Mouse (Mus musculus) MEL (cell line): Measurements from ENCODE around the gene Tas2r120. TPM values are rescaled to one million over a fixed set of nuclear protein-coding genes. Genes with fewer than 3 reads are reported as not detected.
"Not testable (repeated sequence)": the region's sequence is repeated elsewhere in the genome, so short reads cannot be mapped to it uniquely, and the experiment has no call there.

Source experiments
- DNase-seq: peaks from one replicate; pipeline ENCODE4 v3.0.0; 2011; ENCODE audit warnings: low read depth, low spot score
- H3K27ac ChIP-seq: 2 replicates; pipeline ENCODE4 v1.5.1; 2012; ENCODE audit warnings: low read depth, mild to moderate bottlenecking, control low read depth, low read length, moderate library complexity; ENCODE audit not compliant: control insufficient read depth
- H3K27me3 ChIP-seq, 2 experiments: fragments of 150-350 bp in 1 of 2; sonication (generic) in 1 of 2; 2 replicates each; pipeline ENCODE4 v1.6.1; 2012; ENCODE audit warnings: low read length in 2 of 2, mild to moderate bottlenecking in 2 of 2, improper control_type of control experiment in 1 of 2, moderate library complexity in 1 of 2; ENCODE audit not compliant: insufficient read depth in 2 of 2, control insufficient read depth in 1 of 2
- H3K36me3 ChIP-seq, 2 experiments: 2 replicates each; pipeline ENCODE4 v1.6.1; 2012 to 2014; ENCODE audit warnings: low read length in 2 of 2, improper control_type of control experiment in 1 of 2, inconsistent platforms in 1 of 2, mild to moderate bottlenecking in 1 of 2; ENCODE audit not compliant: insufficient read depth in 2 of 2, control insufficient read depth in 1 of 2
- H3K4me1 ChIP-seq, 2 experiments: fragments of 150-350 bp in 1 of 2; sonication (generic) in 1 of 2; 2 replicates each; pipeline ENCODE4 v1.6.1; 2012; ENCODE audit warnings: low read length in 2 of 2, improper control_type of control experiment in 1 of 2, mild to moderate bottlenecking in 1 of 2; ENCODE audit not compliant: insufficient read depth in 2 of 2, control insufficient read depth in 1 of 2
- H3K4me3 ChIP-seq, 2 experiments: fragments of 150-350 bp in 1 of 2; sonication (generic) in 1 of 2; 2 replicates each; pipeline ENCODE4 v1.5.1; 2012; ENCODE audit warnings: low read depth in 2 of 2, low read length in 2 of 2, mild to moderate bottlenecking in 2 of 2, moderate library complexity in 2 of 2, control low read depth in 1 of 2, improper control_type of control experiment in 1 of 2; ENCODE audit not compliant: control insufficient read depth in 1 of 2, insufficient read depth in 1 of 2
- H3K79me2 ChIP-seq: 2 replicates; pipeline ENCODE4 v1.6.1; 2012; ENCODE audit warnings: mild to moderate bottlenecking, low read length, moderate library complexity; ENCODE audit not compliant: control insufficient read depth, poor library complexity, insufficient read depth
- H3K9ac ChIP-seq: 2 replicates; pipeline ENCODE4 v1.6.1; 2012; ENCODE audit warnings: low read depth, mild to moderate bottlenecking, control low read depth, low read length, moderate library complexity; ENCODE audit not compliant: control insufficient read depth, poor library complexity, severe bottlenecking
- H3K9me3 ChIP-seq: fragments of 150-350 bp; sonication (generic); replicated peaks from 2 replicates; pipeline ENCODE4 v1.6.1; 2012; ENCODE audit warnings: mild to moderate bottlenecking, low read length, improper control_type of control experiment, moderate library complexity; ENCODE audit not compliant: insufficient read depth
- CHD1 ChIP-seq: IDR thresholded peaks from 2 replicates; pipeline ENCODE4 v1.6.1; 2012; ENCODE audit warnings: low read depth, mild to moderate bottlenecking, inconsistent platforms, low read length, improper control_type of control experiment
- CTCF ChIP-seq, 3 experiments: IDR thresholded peaks in 2 of 3; conservative IDR thresholded peaks in 1 of 3; 2 replicates each; pipeline ENCODE4 v1.5.1; 2011 to 2012; ENCODE audit warnings: low read length in 3 of 3, low read depth in 2 of 3, mild to moderate bottlenecking in 2 of 3, improper control_type of control experiment in 1 of 3, inconsistent platforms in 1 of 3, mixed read lengths in 1 of 3, moderate library complexity in 1 of 3; ENCODE audit not compliant: control insufficient read depth in 1 of 3, insufficient read depth in 1 of 3, poor library complexity in 1 of 3, severe bottlenecking in 1 of 3
- HCFC1 ChIP-seq: IDR thresholded peaks from 2 replicates; pipeline ENCODE4 v1.6.1; 2012; ENCODE audit warnings: low read depth, mild to moderate bottlenecking, inconsistent platforms, low read length, improper control_type of control experiment, moderate library complexity
- JUND ChIP-seq: IDR thresholded peaks from 2 replicates; pipeline ENCODE4 v1.6.1; 2011; ENCODE audit warnings: low read depth, mild to moderate bottlenecking, improper control_type of control experiment, low read length
- MYC ChIP-seq: IDR thresholded peaks from 2 replicates; pipeline ENCODE4 v1.6.1; 2011; ENCODE audit warnings: low read depth, mild to moderate bottlenecking, low read length, improper control_type of control experiment, moderate library complexity
- NELFE ChIP-seq: IDR thresholded peaks from 2 replicates; pipeline ENCODE4 v1.6.1; 2011; ENCODE audit warnings: low read depth, low read length, improper control_type of control experiment
- POLR2A ChIP-seq, 2 experiments: IDR thresholded peaks; 2 replicates each; pipeline ENCODE4 v1.6.1; 2011 to 2012; ENCODE audit warnings: low read length in 2 of 2, mild to moderate bottlenecking in 2 of 2, control low read depth in 1 of 2, improper control_type of control experiment in 1 of 2, low read depth in 1 of 2, moderate library complexity in 1 of 2; ENCODE audit not compliant: control insufficient read depth in 1 of 2, insufficient read depth in 1 of 2, poor library complexity in 1 of 2
- POLR2AphosphoS2 ChIP-seq: IDR thresholded peaks from 2 replicates; pipeline ENCODE4 v1.6.1; 2011; ENCODE audit warnings: low read length, improper control_type of control experiment
- RAD21 ChIP-seq: IDR thresholded peaks from 2 replicates; pipeline ENCODE4 v1.6.1; 2011; ENCODE audit warnings: mild to moderate bottlenecking, low read depth, low read length, improper control_type of control experiment
- SMC3 ChIP-seq: IDR thresholded peaks from 2 replicates; pipeline ENCODE4 v1.6.1; 2011; ENCODE audit warnings: low read depth, low read length, improper control_type of control experiment
- TAL1 ChIP-seq: IDR thresholded peaks from 2 replicates; pipeline ENCODE4 v1.6.1; 2012; ENCODE audit warnings: mild to moderate bottlenecking, inconsistent platforms, low read length, moderate library complexity, mixed read lengths
- polyA plus RNA-seq, 2 experiments: library from polyadenylated mRNA; stranded (reverse) in 1 of 2; unstranded in 1 of 2; fragments of >175 nt in 1 of 2; fragments of >200 nt in 1 of 2; gene quantifications; 2 replicates each; pipeline versions ENCODE4 v1.2.1 to v1.2.4; 2012; ENCODE audit warnings: low replicate concordance in 2 of 2, low read depth in 1 of 2; ENCODE audit not compliant: insufficient read length in 2 of 2, insufficient read depth in 1 of 2, missing spikeins in 1 of 2
- total RNA-seq: library from RNA; depleted of rRNA; stranded (reverse); fragments of 300-350 nt; gene quantifications from 2 replicates; pipeline ENCODE4 v1.2.3, GENCODE M21; 2012; rRNA removed

Gene Tas2r120
- not detected in 2 replicates for total RNA-seq
- not detected for polyA plus RNA-seq

DNA sequence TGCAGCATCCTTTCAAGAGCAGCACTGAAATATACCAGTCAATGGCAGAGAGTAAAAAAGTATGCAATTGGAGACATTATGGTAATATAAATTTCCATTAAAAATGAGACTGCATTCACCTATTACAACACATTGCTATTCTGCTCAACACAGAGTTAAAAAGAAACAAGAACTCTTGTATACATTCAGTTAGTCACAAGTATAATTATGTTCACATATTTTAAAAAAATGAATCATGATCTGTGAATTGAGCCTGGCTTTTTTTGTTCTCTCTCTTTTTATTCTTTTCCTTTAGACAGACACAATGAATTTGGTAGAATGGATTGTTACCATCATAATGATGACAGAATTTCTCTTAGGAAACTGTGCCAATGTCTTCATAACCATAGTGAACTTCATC lies at the start of gene Tas2r120:
Tas2r120 (plus strand) TSS at position 301 of the 400 bp plus-strand sequence.
- Histone ChIP-seq H3K36me3 (no peaks in the 10 kb centered on the region), H3K79me2 (no peaks in the 10 kb centered on the region), H3K9ac (no peak within 1 kb of the TSS), H3K27ac (no peak within 1 kb of the TSS), H3K4me3 (no peak within 1 kb of the TSS), H3K27me3 (no peaks in the 10 kb centered on the region), H3K4me1 (no peaks in the 10 kb centered on the region), H3K9me3 (no peaks in the 10 kb centered on the region)
- DNase-seq: no peak
- TF ChIP-seq HCFC1 (no peak), POLR2A (IDR thresholded peaks at IDR 0.05; ENCODE audit: control insufficient read depth in 1 of 2, insufficient read depth in 1 of 2, low read depth in 1 of 2, low read length in 2 of 2, poor library complexity in 1 of 2) (no peak), CHD1 (no peak)

DNA sequence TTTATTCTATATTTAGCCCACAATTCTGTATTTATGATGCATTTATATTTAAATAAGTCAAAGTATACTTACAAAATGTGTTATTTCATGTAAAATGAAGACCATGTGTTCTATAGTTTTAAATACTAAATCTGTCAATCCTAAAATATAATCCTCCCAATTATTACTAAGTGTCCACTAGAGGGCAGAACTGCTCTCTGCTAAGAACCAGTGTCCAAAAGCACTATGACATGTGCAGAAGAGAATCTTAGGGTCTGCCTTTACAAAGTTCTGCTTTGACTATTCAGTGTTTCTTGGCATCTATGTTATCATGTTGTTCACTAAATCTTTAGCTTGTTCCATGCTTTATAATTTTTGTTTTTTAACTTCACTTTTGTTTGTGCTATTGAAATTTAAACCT lies 7.4 kb upstream of the Tas2r120 start:
- no peak for DNase-seq
- no peak for TF ChIP-seq CHD1
- no peak for TF ChIP-seq POLR2AphosphoS2
- TF ChIP-seq SMC3: no peak
- TF ChIP-seq TAL1: no peak
- no peak for TF ChIP-seq NELFE
- TF ChIP-seq CTCF (IDR thresholded peaks at IDR 0.05 in 2 of 3, conservative IDR thresholded peaks at IDR 0.05 in 1 of 3; ENCODE audit: control insufficient read depth in 1 of 3, insufficient read depth in 1 of 3, low read depth in 2 of 3, low read length in 3 of 3, poor library complexity in 1 of 3, severe bottlenecking in 1 of 3): no peak
- TF ChIP-seq JUND: no peak

DNA sequence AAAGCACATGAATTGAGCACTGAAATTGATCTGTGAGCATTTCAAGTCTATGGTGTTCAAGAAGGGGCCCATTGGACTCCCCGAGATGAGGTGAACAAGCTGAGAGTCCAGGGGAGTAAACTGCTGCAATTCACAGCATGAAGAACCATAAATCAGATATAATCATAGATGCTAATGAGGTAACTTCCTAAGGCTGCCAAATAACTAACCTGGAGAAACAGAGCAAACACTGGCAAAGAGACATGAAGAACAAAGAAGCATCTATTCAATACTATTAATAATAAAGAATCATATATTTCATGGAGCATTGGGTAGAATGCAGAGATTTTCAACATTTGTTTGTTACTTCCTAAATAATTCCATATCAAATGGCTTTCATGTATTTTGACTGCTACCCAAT lies 5.3 kb upstream of the Tas2r120 start, which contains the start of gene A630073D07Rik:
A630073D07Rik (minus strand) TSS at position 101 of the 400 bp plus-strand sequence.
- Histone ChIP-seq H3K79me2 (no peaks in the 10 kb centered on the region), H3K4me3 (no peak within 1 kb of the TSS), H3K36me3 (no peaks in the 10 kb centered on the region), H3K27ac (no peak within 1 kb of the TSS), H3K9me3 (no peaks in the 10 kb centered on the region), H3K27me3 (no peaks in the 10 kb centered on the region), H3K4me1 (no peaks in the 10 kb centered on the region), H3K9ac (no peak within 1 kb of the TSS)
- TF ChIP-seq RAD21: no peak
- no peak for TF ChIP-seq MYC
- DNase-seq: no peak

More for the DNA sequence above, 7.4 kb upstream of the Tas2r120 start:
- Histone ChIP-seq H3K4me1 (no peaks in the 10 kb centered on the region), H3K27me3 (no peaks in the 10 kb centered on the region), H3K36me3 (no peaks in the 10 kb centered on the region), H3K9ac (no peak overlapping the region), H3K79me2 (no peaks in the 10 kb centered on the region), H3K9me3 (no peaks in the 10 kb centered on the region), H3K27ac (no peak overlapping the region), H3K4me3 (no peak overlapping the region)

DNA sequence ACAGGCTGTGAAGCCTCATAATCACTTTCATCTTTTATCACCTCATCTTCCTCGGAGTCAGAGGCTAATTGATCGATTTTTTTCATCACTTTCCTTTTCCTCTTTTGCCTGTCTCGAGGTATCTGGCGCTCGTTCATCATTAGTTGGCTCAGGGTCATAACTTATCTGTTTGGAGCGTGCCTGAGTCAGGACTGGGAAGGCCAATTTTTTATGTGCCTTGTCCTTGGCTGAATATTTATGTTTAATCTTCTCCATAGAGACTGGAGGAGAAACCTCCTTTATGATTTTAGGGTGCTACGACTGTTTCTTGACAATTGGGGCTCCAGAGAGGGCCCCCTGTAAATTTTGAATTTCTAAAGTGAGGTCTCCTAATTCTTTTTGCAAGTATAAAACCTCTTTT lies 34.8 kb downstream of the Tas2r120 start:
- H3K9ac ChIP-seq, H3K36me3 ChIP-seq, H3K9me3 ChIP-seq, H3K79me2 ChIP-seq, H3K4me3 ChIP-seq, H3K27me3 ChIP-seq, H3K4me1 ChIP-seq, DNase-seq, H3K27ac ChIP-seq: not testable (repeated sequence)
